Mouse (Mus musculus): ENCODE measurements around the gene Gm7030. TPM values are rescaled to one million over a fixed set of nuclear protein-coding genes. Genes with fewer than 3 reads are reported as not detected.

The Gm7030 gene
- polyA plus RNA-seq (2017; shearing (Covaris generic)), result not detected

GRCm38 (mm10) chr17:36128968-36129817 lies at the start of gene Gm7030:
Gene Gm7030, minus strand, starts transcription at chr17:36129425.

GRCm38 (mm10) chr17:36168039-36168652 lies 38.9 kb upstream of the Gm7030 start, which contains the start of gene Gm8909:
Gene Gm8909, minus strand, starts transcription at chr17:36168537.

GRCm38 (mm10) chr17:36121352-36122020 lies 7.7 kb downstream of the Gm7030 start, which contains the start of gene Gm19684:
Gene Gm19684, plus strand, starts transcription at chr17:36121678.

Other genes starting within 250 kb of the Gm7030 start
- 10 to 100 TPM; 63.2 to 63.3 TPM for gene Dhx16, start 249.6 kb downstream of the Gm7030 start, polyA plus RNA-seq (2017; shearing (Covaris generic))
- 10 to 100 TPM; 46.1 to 55.6 TPM for gene 2310061I04Rik, start 232.0 kb downstream of the Gm7030 start, polyA plus RNA-seq (2017; shearing (Covaris generic))
- 10 to 100 TPM; 17.2 to 20.9 TPM for gene Atat1, start 219.3 kb downstream of the Gm7030 start, polyA plus RNA-seq (2017; shearing (Covaris generic))
- gene Mrps18b, start 213.0 kb downstream of the Gm7030 start, polyA plus RNA-seq (2017; shearing (Covaris generic)), result 10 to 100 TPM; 68.4 to 80.0 TPM
- 10 to 100 TPM; 51.4 to 69.4 TPM for gene Ppp1r10, start 213.0 kb downstream of the Gm7030 start, polyA plus RNA-seq (2017; shearing (Covaris generic))
- gene Abcf1, start 159.7 kb downstream of the Gm7030 start, polyA plus RNA-seq (2017; shearing (Covaris generic)), result 100 to 1,000 TPM; 127 to 153 TPM
- 10 to 100 TPM; 72.7 to 92.0 TPM for gene Gnl1, start 149.6 kb downstream of the Gm7030 start, polyA plus RNA-seq (2017; shearing (Covaris generic))
- 10 to 100 TPM; 42.7 to 43.0 TPM for gene Prr3, start 149.2 kb downstream of the Gm7030 start, polyA plus RNA-seq (2017; shearing (Covaris generic))
- 10 to 100 TPM; 21.7 to 27.2 TPM for gene H2-T24, start 108.9 kb downstream of the Gm7030 start, polyA plus RNA-seq (2017; shearing (Covaris generic))
- gene H2-T23, start 96.6 kb downstream of the Gm7030 start, polyA plus RNA-seq (2017; shearing (Covaris generic)), result 100 to 1,000 TPM; 636 to 770 TPM
- gene H2-T22, start 86.7 kb downstream of the Gm7030 start, polyA plus RNA-seq (2017; shearing (Covaris generic)), result 100 to 1,000 TPM; 196 to 203 TPM
- gene Gm6034, start 86.5 kb downstream of the Gm7030 start, polyA plus RNA-seq (2017; shearing (Covaris generic)), result under 1 TPM; 0.31 to 0.40 TPM
- not detected for gene Gm11127, start 71.1 kb downstream of the Gm7030 start, polyA plus RNA-seq (2017; shearing (Covaris generic))
- gene Gm19684, start 7.7 kb downstream of the Gm7030 start, polyA plus RNA-seq (2017; shearing (Covaris generic)), result 1 to 10 TPM in 1 of 2 experiments, under 1 TPM in 1; 0.40 to 1.5 TPM
- gene Gm8909, start 39.1 kb upstream of the Gm7030 start, polyA plus RNA-seq (2017; shearing (Covaris generic)), result 10 to 100 TPM in 1 of 2 experiments, 1 to 10 TPM in 1; 9.1 to 12.6 TPM
- gene H2-T3, start 60.9 kb upstream of the Gm7030 start, polyA plus RNA-seq (2017; shearing (Covaris generic)), result under 1 TPM; 0.69 to 0.95 TPM
- gene Rpp21, start 128.6 kb upstream of the Gm7030 start, polyA plus RNA-seq (2017; shearing (Covaris generic)), result 100 to 1,000 TPM; 154 to 160 TPM
- gene Trim39, start 142.8 kb upstream of the Gm7030 start, polyA plus RNA-seq (2017; shearing (Covaris generic)), result 10 to 100 TPM; 24.0 to 31.9 TPM
- 1 to 10 TPM in 1 of 2 experiments, under 1 TPM in 1; 0.33 to 2.3 TPM for gene H2-M10.2, start 157.1 kb upstream of the Gm7030 start, polyA plus RNA-seq (2017; shearing (Covaris generic))
- gene H2-M10.1, start 196.7 kb upstream of the Gm7030 start, polyA plus RNA-seq (2017; shearing (Covaris generic)), result not detected
- not detected for gene H2-M10.3, start 239.0 kb upstream of the Gm7030 start, polyA plus RNA-seq (2017; shearing (Covaris generic))